Mouse (Mus musculus) hindbrain, embryonic 14.5 days (tissue): ENCODE measurements around the gene Orc5. TPM values are rescaled to one million over a fixed set of nuclear protein-coding genes. Genes with fewer than 3 reads are reported as not detected.

ENCODE experiments used
- ATAC-seq: fragments of 200-750 bp; cut with Nextera tagmentation; 2 replicates; pipeline ENCODE4 v1.8.0; 2017; ENCODE audit warnings: moderate number of reproducible peaks, mild to moderate bottlenecking, moderate TSS enrichment, moderate library complexity; ENCODE audit not compliant: low FRiP score
- DNase-seq: peaks from one replicate; pipeline ENCODE4 v3.0.0-alpha.2; 2015; ENCODE audit warnings: low spot score
- H3K27ac ChIP-seq: fragments of 300-500 bp; sonication (generic); 2 replicates; pipeline ENCODE4 v1.5.1; 2014; ENCODE audit warnings: mild to moderate bottlenecking, moderate library complexity
- H3K27me3 ChIP-seq: fragments of 300-500 bp; sonication (generic); 2 replicates; pipeline ENCODE4 v1.6.1; 2014; ENCODE audit warnings: mild to moderate bottlenecking, low read length, mixed read lengths; ENCODE audit not compliant: control insufficient read depth, insufficient read depth
- H3K36me3 ChIP-seq: fragments of 300-500 bp; sonication (generic); replicated peaks from 2 replicates; pipeline ENCODE4 v1.6.1; 2014; ENCODE audit not compliant: control insufficient read depth, insufficient read depth
- H3K4me1 ChIP-seq: fragments of 300-500 bp; sonication (generic); replicated peaks from 2 replicates; pipeline ENCODE4 v1.6.1; 2014; ENCODE audit warnings: antibody characterized with exemption, low read length, mixed read lengths; ENCODE audit not compliant: control insufficient read depth, insufficient read depth
- H3K4me2 ChIP-seq: fragments of 300-500 bp; sonication (generic); replicated peaks from 2 replicates; pipeline ENCODE4 v1.6.1; 2014; ENCODE audit warnings: mild to moderate bottlenecking, moderate library complexity
- H3K4me3 ChIP-seq: fragments of 300-500 bp; sonication (generic); replicated peaks from 2 replicates; pipeline ENCODE4 v1.5.1; 2014; ENCODE audit warnings: mild to moderate bottlenecking, low read length
- H3K9ac ChIP-seq: fragments of 300-500 bp; sonication (generic); 2 replicates; pipeline ENCODE4 v1.6.1; 2014
- H3K9me3 ChIP-seq: fragments of 300-500 bp; sonication (generic); 2 replicates; pipeline ENCODE4 v1.6.1; 2016; ENCODE audit warnings: low read length; ENCODE audit not compliant: control insufficient read depth
- WGBS: fragments of 180-500 bp; shearing (Covaris S2); extraction: QIAGEN DNeasy Blood & Tissue Kit; methylation state at CpG from one replicate; pipeline ENCODE4 v1.1.7; 2014; 5-methylcytosine and 5-hydroxymethylcytosine counted together
- polyA plus RNA-seq: library from polyadenylated mRNA; unstranded; fragments of >200 nt; fragmentation: Nextera tagmentation; extraction: Ambion mirVana; gene quantifications from 2 replicates; pipeline ENCODE4 v1.2.1, GENCODE M21; 2014

Orc5 gene
- 35.9 and 39.4 TPM in 2 replicates for polyA plus RNA-seq

- peak within 1 kb of the TSS; percentile 72 for H3K9ac ChIP-seq
- H3K4me2 ChIP-seq, result peak within 1 kb of the TSS; percentile 90
- H3K9me3 ChIP-seq, result no peaks in the 10 kb centered on the region
- peaks cover 13% of the 10 kb centered on the region; the same call in 1 of the 2 replicates for H3K4me1 ChIP-seq
- DNase-seq (peak; percentile 96), ATAC-seq (peak; percentile 99)
- peak within 1 kb of the TSS; percentile 83 for H3K27ac ChIP-seq
- 0% methylated on average over 31 of the region's 31 CpGs for WGBS
- H3K4me3 ChIP-seq, result peak within 1 kb of the TSS; percentile 63
- H3K36me3 ChIP-seq, result peaks cover 21% of the 10 kb centered on the region
- no peaks in the 10 kb centered on the region for H3K27me3 ChIP-seq
Measured at GRCm38 (mm10) chr5:22550033-22550551, at the start of gene Orc5. Orc5 (minus strand) TSS chr5:22550429.

- Histone ChIP-seq H3K27ac (no peak overlapping the region), H3K4me2 (no peak overlapping the region), H3K4me3 (no peak overlapping the region), H3K27me3 (no peaks in the 10 kb centered on the region), H3K9ac (no peak overlapping the region), H3K36me3 (no peaks in the 10 kb centered on the region), H3K9me3 (no peaks in the 10 kb centered on the region), H3K4me1 (no peaks in the 10 kb centered on the region)
- whole genome bisulfite sequencing, result 96% methylated on average over 4 of the region's 4 CpGs
- DNase-seq, result no peak
- no peak for ATAC-seq
Measured at GRCm38 (mm10) chr5:22596981-22597380, 46.8 kb upstream of the Orc5 start.

- DNase-seq, result no peak
- no peak overlapping the region for H3K4me2 ChIP-seq
- no peaks in the 10 kb centered on the region for H3K4me1 ChIP-seq
- 75% methylated on average over 1 of the region's 1 CpGs for WGBS
- H3K36me3 ChIP-seq, result no peaks in the 10 kb centered on the region
- H3K27me3 ChIP-seq, result no peaks in the 10 kb centered on the region
- no peak overlapping the region for H3K4me3 ChIP-seq
- no peak overlapping the region for H3K27ac ChIP-seq
- no peaks in the 10 kb centered on the region for H3K9me3 ChIP-seq
- no peak overlapping the region for H3K9ac ChIP-seq
- ATAC-seq, result no peak
Measured at GRCm38 (mm10) chr5:22589370-22589966, 39.2 kb upstream of the Orc5 start.

- ATAC-seq, result no peak
- no peak overlapping the region for H3K27ac ChIP-seq
- no peaks in the 10 kb centered on the region for H3K9me3 ChIP-seq
- no peak overlapping the region for H3K9ac ChIP-seq
- no peaks in the 10 kb centered on the region for H3K27me3 ChIP-seq
- H3K4me3 ChIP-seq, result no peak overlapping the region
- 94% methylated on average over 1 of the region's 1 CpGs for WGBS
- H3K4me1 ChIP-seq, result no peaks in the 10 kb centered on the region
- H3K36me3 ChIP-seq, result no peaks in the 10 kb centered on the region
- DNase-seq, result no peak
- H3K4me2 ChIP-seq, result no peak overlapping the region
Measured at GRCm38 (mm10) chr5:22587492-22587891, 37.3 kb upstream of the Orc5 start.

- 52% methylated on average over 2 of the region's 2 CpGs for WGBS
- H3K4me1 ChIP-seq, result no peaks in the 10 kb centered on the region
- DNase-seq (peak; percentile 29), ATAC-seq (no peak)
- H3K36me3 ChIP-seq, result no peaks in the 10 kb centered on the region
- no peak overlapping the region for H3K9ac ChIP-seq
- H3K4me3 ChIP-seq, result no peak overlapping the region
- H3K27ac ChIP-seq, result no peak overlapping the region
- no peaks in the 10 kb centered on the region for H3K9me3 ChIP-seq
- H3K27me3 ChIP-seq, result no peaks in the 10 kb centered on the region
- no peak overlapping the region for H3K4me2 ChIP-seq
Measured at GRCm38 (mm10) chr5:22584556-22584955, 34.3 kb upstream of the Orc5 start.

GRCm38 (mm10) chr5:22578011-22578410 lies 27.8 kb upstream of the Orc5 start:
- DNase-seq (no peak), ATAC-seq (no peak)
- H3K36me3 ChIP-seq, result no peaks in the 10 kb centered on the region
- H3K9me3 ChIP-seq, result no peaks in the 10 kb centered on the region
- no peak overlapping the region for H3K27ac ChIP-seq
- no peak overlapping the region for H3K4me3 ChIP-seq
- 87% methylated on average over 3 of the region's 3 CpGs for WGBS
- H3K4me2 ChIP-seq, result no peak overlapping the region
- no peak overlapping the region for H3K9ac ChIP-seq
- H3K4me1 ChIP-seq, result no peaks in the 10 kb centered on the region
- no peaks in the 10 kb centered on the region for H3K27me3 ChIP-seq

- DNase-seq (no peak), ATAC-seq (no peak)
- Histone ChIP-seq H3K27ac (no peak overlapping the region), H3K36me3 (no peaks in the 10 kb centered on the region), H3K27me3 (no peaks in the 10 kb centered on the region), H3K9ac (no peak overlapping the region), H3K4me3 (no peak overlapping the region), H3K4me2 (no peak overlapping the region), H3K4me1 (no peaks in the 10 kb centered on the region), H3K9me3 (no peaks in the 10 kb centered on the region)
- WGBS, result 56% methylated on average over 3 of the region's 3 CpGs
Measured at GRCm38 (mm10) chr5:22574751-22575150, 24.5 kb upstream of the Orc5 start.

GRCm38 (mm10) chr5:22574161-22574560 lies 23.9 kb upstream of the Orc5 start:
- no peaks in the 10 kb centered on the region for H3K36me3 ChIP-seq
- H3K4me3 ChIP-seq, result no peak overlapping the region
- no peak for DNase-seq
- no peaks in the 10 kb centered on the region for H3K9me3 ChIP-seq
- H3K27ac ChIP-seq, result no peak overlapping the region
- no peak overlapping the region for H3K9ac ChIP-seq
- H3K27me3 ChIP-seq, result no peaks in the 10 kb centered on the region
- no peak for ATAC-seq
- no peaks in the 10 kb centered on the region for H3K4me1 ChIP-seq
- H3K4me2 ChIP-seq, result no peak overlapping the region
- 65% methylated on average over 1 of the region's 1 CpGs for WGBS

- Histone ChIP-seq H3K27me3 (no peaks in the 10 kb centered on the region), H3K27ac (no peak overlapping the region), H3K36me3 (no peaks in the 10 kb centered on the region), H3K4me1 (no peaks in the 10 kb centered on the region), H3K4me3 (no peak overlapping the region), H3K4me2 (no peak overlapping the region), H3K9me3 (no peaks in the 10 kb centered on the region), H3K9ac (no peak overlapping the region)
- ATAC-seq (no peak), DNase-seq (no peak)
- WGBS, result 64% methylated on average over 2 of the region's 2 CpGs
Measured at GRCm38 (mm10) chr5:22573696-22574095, 23.5 kb upstream of the Orc5 start.

- Histone ChIP-seq H3K9me3 (no peaks in the 10 kb centered on the region), H3K4me2 (no peak overlapping the region), H3K36me3 (no peaks in the 10 kb centered on the region), H3K4me1 (no peaks in the 10 kb centered on the region), H3K9ac (no peak overlapping the region), H3K27me3 (no peaks in the 10 kb centered on the region), H3K4me3 (no peak overlapping the region), H3K27ac (no peak overlapping the region)
- DNase-seq (no peak), ATAC-seq (no peak)
- WGBS, result 97% methylated on average over 6 of the region's 6 CpGs
Measured at GRCm38 (mm10) chr5:22572881-22573280, 22.7 kb upstream of the Orc5 start.
